Mouse (Mus musculus): ENCODE data around the gene Lce1a1.
"Not testable (repeated sequence)": the region's sequence is repeated elsewhere in the genome, so short reads cannot be mapped to it uniquely, and the experiment has no call there.

DNA sequence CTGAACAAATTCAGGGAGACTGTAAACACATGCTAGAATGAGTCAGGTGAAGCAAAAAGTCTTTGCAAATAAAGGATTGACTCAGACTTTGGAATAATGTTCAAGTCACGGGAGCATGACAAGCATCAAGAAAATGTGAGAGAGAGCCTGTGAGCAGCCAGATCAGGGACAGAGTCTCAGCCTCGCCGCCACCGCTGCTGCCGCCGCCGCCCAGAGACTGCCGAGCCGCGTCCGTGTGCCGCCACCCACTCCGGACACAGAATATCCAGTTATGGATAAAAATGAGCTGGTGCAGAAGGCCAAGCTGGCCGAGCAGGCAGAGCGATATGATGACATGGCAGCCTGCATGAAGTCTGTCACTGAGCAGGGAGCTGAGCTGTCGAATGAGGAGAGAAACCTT, 41.0 kb upstream of the Lce1a1 start:
- TF ChIP-seq CTCF, EP300 (IDR thresholded peaks at IDR 0.05): not testable (repeated sequence)
